Mouse (Mus musculus) testis, adult 2 months (tissue): ENCODE measurements around the gene Best1.
A peak's percentile ranks its signal among the peaks of the same experiment; 100 is the strongest.

Experiments
- CTCF ChIP-seq: fragments of 200-500 bp; IDR thresholded peaks from 2 replicates; pipeline ENCODE4 v1.5.1; 2012; ENCODE audit warnings: low read depth, mild to moderate bottlenecking, inconsistent platforms, low read length, moderate library complexity; ENCODE audit not compliant: control insufficient read depth, insufficient read depth, insufficient replicate concordance
- POLR2A ChIP-seq: fragments of 200-500 bp; IDR thresholded peaks from 2 replicates; pipeline ENCODE4 v1.6.1; 2012; ENCODE audit warnings: low read depth, mild to moderate bottlenecking, inconsistent platforms, low read length, moderate library complexity; ENCODE audit not compliant: control insufficient read depth

DNA sequence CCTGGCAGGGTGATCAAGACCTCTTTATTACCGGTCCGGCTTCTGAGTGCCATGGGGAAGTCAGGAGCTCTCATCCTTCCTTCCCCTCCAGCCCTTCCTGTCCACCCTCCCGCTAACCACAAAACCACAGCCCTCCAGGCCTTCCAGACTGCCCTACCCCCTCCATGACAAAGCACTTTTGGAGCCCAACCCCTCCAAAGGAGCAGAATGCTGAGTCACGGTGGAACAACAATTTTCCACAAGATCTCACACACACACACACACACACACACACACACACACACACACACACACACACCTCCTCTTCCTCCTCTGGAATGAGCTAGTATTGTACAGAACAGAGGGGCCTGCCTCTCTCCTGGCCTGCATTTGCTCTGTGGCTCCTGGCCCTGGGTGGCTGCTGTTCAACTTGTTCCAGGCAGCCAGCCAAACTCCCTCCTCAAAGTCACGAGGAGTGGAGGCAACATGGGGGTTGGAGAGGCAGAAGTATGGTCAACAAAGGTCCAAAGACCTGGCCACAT, 22.9 kb downstream of the Best1 start:
- 0 out of 2 replicates have a peak, but pooled peaks have one; percentile 14 for TF ChIP-seq POLR2A
- TF ChIP-seq CTCF: no peak
